Mouse (Mus musculus): Measurements from ENCODE around the gene Cst6.
"Not testable (repeated sequence)": the region's sequence is repeated elsewhere in the genome, so short reads cannot be mapped to it uniquely, and the experiment has no call there.

Cst6 gene

GRCm38 (mm10) chr19:5349502-5349873 lies at the start of gene Cst6:
Gene Cst6 (minus strand): TSS chr19:5349574.
- not testable (repeated sequence) for DNase-seq

GRCm38 (mm10) chr19:5395371-5395770 lies 46.0 kb upstream of the Cst6 start:
- no peak for DNase-seq

- DNase-seq = no peak
Measured at GRCm38 (mm10) chr19:5394168-5394567, 44.8 kb upstream of the Cst6 start.

- DNase-seq = peak; percentile 70
Measured at GRCm38 (mm10) chr19:5392892-5393291, 43.5 kb upstream of the Cst6 start.

GRCm38 (mm10) chr19:5390416-5390815 lies 41.0 kb upstream of the Cst6 start:
- no peak for DNase-seq

- DNase-seq = peak; percentile 43
Measured at GRCm38 (mm10) chr19:5389647-5390046, 40.3 kb upstream of the Cst6 start.

GRCm38 (mm10) chr19:5388588-5389242 lies 39.3 kb upstream of the Cst6 start, which contains the start of gene Sart1:
Gene Sart1 (minus strand): TSS chr19:5388703.
- peak; percentile 95 for DNase-seq

GRCm38 (mm10) chr19:5388011-5388441 lies 38.7 kb upstream of the Cst6 start:
- DNase-seq = no peak

- DNase-seq = no peak
Measured at GRCm38 (mm10) chr19:5384715-5385114, 35.3 kb upstream of the Cst6 start.

- no peak for DNase-seq
Measured at GRCm38 (mm10) chr19:5383326-5383725, 34.0 kb upstream of the Cst6 start.

- no peak for DNase-seq
Measured at GRCm38 (mm10) chr19:5377446-5377845, 28.1 kb upstream of the Cst6 start.

GRCm38 (mm10) chr19:5374748-5375147 lies 25.4 kb upstream of the Cst6 start:
- DNase-seq = no peak

GRCm38 (mm10) chr19:5374177-5374576 lies 24.8 kb upstream of the Cst6 start:
- DNase-seq = no peak

- DNase-seq = no peak
Measured at GRCm38 (mm10) chr19:5372724-5373123, 23.4 kb upstream of the Cst6 start.

GRCm38 (mm10) chr19:5370932-5371331 lies 21.6 kb upstream of the Cst6 start:
- DNase-seq = no peak

GRCm38 (mm10) chr19:5367455-5367854 lies 18.1 kb upstream of the Cst6 start:
- DNase-seq = no peak

GRCm38 (mm10) chr19:5367053-5367359 lies 17.6 kb upstream of the Cst6 start, which contains the start of gene Banf1:
Gene Banf1 (minus strand): TSS chr19:5367168.
- no peak for DNase-seq

GRCm38 (mm10) chr19:5366175-5367052 lies 17.0 kb upstream of the Cst6 start, which contains the start of gene Eif1ad:
Gene Eif1ad (plus strand): TSS chr19:5366741.
- DNase-seq = peak; percentile 95

GRCm38 (mm10) chr19:5365751-5366150 lies 16.4 kb upstream of the Cst6 start:
- no peak for DNase-seq

- DNase-seq = no peak
Measured at GRCm38 (mm10) chr19:5364124-5364523, 14.8 kb upstream of the Cst6 start.

GRCm38 (mm10) chr19:5362186-5362585 lies 12.8 kb upstream of the Cst6 start:
- DNase-seq = no peak

- no peak for DNase-seq
Measured at GRCm38 (mm10) chr19:5356080-5356479, 6.7 kb upstream of the Cst6 start.

GRCm38 (mm10) chr19:5353609-5354008 lies 4.2 kb upstream of the Cst6 start:
- no peak for DNase-seq
